Mouse (Mus musculus) kidney, postnatal 14 days (tissue): ENCODE measurements around the gene Treh.

Experiments used
- DNase-seq: peaks from one replicate; pipeline ENCODE4 v3.0.0; 2022; ENCODE audit warnings: mixed read lengths

The Treh gene

DNA sequence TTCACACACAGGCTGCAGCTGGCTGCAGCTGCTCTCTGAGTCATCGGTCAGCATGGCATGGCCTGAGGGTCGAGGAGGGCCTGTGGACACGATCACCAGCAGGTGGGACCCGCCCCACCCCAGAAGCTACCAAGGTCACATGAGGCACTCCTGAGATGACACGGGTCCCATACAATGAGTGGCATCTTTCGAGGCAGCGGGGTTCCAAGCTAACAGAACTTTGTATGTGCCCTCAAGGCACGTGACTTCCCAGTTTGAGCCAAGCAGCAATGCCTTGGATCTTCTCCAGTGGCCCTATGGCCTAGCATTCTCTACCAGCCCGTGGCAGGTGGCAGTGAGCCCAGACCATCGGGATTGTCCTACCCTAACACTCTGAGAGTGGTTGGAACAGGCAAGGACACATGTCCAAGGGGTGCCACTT is 44.8 kb downstream of the Treh start:
- DNase-seq = peak; percentile 77

DNA sequence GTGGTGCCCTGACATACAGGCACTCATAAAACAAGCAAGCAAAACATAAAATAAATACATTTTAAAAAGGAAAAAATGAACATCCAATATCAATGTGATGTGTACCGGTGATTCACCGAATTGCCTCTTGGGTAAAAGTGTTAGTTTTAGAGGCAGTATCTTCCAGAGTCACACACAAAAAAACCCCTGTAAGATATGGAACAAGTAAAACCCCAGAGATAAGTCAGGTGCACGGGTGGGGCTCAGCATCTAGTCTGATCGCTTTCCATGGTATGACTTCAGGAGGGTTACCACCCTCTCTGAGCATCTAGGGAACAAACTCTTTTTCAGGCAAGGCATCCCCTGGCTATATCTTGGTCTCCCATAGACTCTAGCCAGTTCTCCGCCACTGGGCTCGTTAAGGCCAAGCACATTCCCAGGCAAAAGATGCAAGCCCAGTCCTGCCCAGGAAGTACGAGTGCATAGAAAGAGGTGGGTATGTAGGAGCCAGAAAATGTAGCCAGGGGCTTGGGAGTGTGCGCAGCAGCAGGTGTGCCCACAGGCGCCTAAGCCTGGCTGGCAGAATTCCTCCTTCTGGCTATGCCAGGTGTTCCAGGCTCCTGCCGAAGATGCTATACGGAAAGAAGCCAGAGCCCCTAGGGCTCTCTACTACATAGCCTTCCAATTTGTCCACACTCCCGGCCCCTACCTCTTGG is 46.1 kb downstream of the Treh start:
- DNase-seq = no peak

DNA sequence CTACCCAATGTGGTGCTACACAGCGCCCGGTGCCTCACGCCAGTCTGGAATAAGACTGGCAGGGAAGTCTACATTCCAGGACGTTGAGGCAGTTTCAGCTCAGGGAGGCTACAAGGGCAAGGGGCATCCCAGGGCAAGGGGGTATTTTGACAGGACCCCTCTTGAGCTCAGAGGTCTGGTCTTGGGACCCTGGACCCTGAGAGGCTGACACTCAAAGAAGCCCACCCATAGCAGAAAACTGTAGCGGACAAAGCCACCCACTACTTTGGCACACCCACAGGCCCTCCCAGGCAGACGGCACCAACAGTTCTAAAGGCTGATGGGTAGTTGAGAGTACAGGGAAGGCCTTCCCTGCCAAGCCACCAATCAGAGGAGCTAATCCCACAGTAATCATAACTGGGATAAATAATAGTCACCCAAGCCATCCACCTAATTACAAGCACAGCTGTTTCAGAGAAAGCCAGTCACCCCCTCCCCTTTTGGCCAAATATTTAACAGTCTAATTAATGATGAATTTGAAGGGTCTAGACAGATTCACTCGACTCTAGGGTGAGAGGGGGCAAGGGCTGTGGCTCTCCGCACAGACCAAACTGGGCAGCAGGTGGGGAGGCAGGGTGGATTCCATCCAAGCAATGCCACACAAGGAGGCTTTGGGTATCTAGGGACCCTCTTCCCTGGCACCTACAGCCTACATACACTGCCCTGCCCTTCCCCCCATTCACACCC is 46.8 kb downstream of the Treh start:
- DNase-seq = no peak

DNA sequence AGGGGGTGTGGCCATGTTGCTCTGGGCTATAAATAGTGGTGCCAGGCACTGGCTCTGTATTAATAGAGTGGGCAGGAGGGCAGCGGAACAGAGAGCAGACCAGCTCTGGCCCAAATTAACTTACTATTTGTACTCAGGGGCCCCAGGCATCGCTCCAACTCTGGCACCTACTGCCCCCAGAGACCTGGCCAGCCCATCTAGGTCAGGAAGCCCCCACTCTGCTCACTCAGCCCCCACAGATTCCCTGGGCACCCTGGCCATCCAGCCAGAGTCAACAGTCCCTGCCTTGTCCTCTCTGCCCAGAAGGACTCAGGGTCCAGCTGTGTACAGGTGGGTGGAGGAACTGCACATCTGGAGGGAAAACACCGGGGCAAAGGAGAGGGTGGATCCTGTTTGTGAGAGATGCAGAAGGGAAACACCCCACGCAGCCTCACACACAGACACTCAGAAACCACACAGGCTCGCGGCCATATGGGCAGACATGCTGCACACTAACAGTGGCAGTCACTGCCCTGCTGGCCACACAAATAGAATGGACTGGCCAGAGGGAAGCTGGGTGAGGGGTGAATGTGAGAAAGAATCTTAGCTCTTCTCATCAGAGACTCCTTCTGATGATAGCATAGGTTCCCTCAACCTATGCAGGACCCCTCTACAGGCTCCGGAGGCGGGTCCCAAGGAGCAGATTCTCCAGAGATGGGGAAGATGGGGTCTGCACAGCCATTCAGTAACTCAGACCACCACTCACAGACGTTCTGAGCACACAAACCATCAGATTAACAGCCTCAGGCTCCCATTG is 47.5 kb downstream of the Treh start:
- DNase-seq = no peak

DNA sequence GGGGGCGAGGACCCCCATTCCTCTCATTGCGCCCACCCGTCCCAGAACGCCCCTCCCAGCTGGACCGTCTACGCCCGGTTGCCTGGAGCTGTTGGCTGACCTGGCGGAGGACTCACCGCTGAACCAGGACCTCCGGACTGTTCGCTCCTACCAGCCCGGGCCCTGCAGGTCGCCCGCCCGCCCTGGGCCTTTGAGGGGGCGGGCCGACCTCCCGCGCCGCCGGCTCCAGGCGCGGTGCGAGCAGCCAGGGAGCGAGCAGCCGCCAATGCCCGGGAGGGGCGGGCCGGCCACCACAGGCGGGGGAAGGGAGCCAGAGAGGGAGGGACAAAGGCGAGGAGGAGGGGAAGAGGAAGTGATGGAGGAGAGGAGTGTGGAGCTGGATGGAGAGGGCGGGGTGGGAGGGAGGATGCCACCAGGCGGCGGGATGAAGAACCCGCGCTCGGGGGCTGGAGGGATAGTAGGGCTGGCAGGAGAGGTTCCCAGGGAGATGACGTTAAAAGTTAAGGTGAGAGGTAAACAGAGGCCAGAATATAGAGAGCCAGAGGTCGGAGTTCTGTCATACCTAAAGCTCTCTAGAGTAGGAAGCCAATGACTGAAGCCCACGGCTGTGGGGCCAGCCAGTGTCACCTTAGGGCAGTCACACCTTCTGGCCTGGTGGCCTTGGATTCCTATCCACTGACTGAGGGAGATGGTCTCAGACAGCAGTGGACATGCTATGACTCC is 48.3 kb downstream of the Treh start:
- DNase-seq = peak; percentile 92

DNA sequence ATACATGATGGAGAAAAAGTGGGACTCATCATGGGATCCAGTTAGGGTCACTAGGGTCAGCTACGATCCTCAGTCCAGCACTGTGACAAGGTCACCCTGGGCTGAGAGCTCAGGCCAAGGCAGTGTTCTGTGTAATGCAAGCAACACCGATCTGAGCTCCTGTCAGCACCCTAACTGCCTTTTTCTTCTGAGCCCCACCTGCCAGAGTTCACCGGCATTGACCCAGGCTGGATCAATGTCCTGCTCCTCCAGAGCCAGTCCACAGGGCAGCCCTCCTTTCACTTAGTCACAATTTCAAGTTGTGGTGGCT is 48.8 kb downstream of the Treh start:
- no peak for DNase-seq

DNA sequence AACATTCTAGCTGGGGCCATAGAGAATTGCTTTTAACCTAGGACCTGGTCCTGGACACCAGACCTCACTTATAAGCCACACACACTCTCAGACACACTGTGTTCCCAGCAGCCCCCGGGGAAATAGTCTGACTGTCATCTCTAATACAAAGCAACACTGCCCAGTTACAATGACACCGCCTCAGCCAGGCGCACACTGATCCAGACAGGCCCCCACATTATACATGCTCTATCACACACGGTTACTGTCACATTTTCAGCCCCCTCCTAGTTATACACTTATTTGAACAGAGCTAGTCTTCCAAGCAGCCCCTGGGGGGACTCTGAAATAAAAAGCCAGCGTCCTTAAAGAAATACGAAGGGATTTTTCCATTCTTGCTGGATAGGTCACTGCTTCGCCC is 49.5 kb downstream of the Treh start:
- DNase-seq = no peak

DNA sequence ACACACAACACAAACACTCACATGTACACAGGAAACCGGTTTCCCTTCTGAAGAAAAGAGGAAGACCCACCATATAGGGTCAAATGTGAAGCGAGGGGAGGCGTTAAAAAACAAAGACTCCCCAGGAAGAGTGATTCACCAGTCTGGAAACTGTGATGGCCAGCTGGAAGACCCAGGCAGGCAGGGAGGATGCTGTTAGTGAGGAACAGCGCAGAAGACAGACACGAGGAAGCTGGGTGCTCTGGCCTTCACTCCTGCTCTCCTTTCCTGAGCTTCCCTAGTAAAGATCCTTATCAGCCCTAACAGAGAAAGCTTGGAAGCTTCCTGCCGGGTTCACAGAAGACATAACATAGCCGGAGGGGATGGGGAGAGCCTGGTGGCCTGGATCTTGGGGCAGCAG is 50.0 kb downstream of the Treh start:
- DNase-seq = peak; percentile 53

DNA sequence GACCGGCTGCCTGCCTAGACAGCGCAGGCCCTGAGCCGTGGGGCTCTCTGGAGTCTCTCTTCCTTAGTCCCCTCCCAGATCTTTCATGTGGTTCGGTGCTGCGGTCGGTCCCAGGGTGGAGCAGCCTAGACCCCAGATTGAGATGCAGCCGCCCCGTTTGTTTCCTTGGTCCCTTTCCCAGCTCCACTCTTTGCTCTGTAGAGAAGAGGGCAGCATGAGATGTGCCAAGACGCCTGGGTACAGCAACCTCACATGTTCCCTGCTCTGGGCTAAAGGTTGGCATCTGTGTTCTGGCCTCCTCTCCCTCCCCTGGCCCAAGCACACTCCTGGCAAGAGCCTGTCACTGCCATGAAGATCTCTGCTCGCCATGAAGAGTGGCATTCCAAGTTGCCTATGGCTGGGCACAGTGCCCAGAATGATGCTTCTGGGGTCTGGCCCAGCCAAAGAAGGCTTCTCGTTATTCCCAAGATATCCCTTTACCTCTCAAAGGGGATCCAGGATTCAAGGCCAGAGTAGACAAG is 50.5 kb downstream of the Treh start:
- DNase-seq = no peak

DNA sequence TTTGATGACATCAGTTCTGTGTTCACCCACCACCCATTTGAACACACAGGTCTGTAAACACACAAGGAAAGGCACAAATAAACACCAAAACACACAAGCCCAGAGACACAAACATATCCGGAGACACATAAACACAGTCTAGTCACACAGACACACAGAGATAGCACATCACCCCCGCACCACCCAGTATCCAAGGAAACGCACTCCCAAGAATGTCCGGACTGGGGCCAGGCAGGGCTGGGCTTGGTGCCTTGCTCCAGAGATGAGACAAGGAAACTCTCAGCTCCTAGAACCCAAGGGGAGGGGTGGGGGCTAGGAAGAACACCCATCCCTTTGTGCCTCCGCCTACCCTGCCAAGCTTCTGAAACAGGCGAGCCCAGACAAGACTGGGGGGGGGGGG is 51.2 kb downstream of the Treh start:
- peak; percentile 59 for DNase-seq

DNA sequence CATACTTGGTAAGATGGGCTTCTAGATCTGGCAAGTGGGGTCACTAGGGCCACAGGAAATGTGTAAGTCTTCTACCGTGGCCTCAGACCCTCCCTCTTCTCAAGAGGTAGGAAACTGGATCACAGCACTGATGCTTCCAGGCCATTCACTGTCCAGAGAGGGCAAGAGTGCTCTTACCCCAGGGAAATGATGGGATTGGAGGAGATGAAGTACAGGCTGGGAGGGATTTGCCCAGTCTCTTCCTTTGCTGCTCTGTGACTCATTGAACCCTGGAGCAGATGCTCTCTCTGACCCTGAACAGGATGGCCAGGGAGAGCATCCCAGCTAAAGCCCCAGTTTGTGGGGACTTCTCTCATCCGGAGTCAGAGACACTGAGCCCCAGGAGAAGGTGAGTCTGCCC is 51.6 kb downstream of the Treh start:
- no peak for DNase-seq

DNA sequence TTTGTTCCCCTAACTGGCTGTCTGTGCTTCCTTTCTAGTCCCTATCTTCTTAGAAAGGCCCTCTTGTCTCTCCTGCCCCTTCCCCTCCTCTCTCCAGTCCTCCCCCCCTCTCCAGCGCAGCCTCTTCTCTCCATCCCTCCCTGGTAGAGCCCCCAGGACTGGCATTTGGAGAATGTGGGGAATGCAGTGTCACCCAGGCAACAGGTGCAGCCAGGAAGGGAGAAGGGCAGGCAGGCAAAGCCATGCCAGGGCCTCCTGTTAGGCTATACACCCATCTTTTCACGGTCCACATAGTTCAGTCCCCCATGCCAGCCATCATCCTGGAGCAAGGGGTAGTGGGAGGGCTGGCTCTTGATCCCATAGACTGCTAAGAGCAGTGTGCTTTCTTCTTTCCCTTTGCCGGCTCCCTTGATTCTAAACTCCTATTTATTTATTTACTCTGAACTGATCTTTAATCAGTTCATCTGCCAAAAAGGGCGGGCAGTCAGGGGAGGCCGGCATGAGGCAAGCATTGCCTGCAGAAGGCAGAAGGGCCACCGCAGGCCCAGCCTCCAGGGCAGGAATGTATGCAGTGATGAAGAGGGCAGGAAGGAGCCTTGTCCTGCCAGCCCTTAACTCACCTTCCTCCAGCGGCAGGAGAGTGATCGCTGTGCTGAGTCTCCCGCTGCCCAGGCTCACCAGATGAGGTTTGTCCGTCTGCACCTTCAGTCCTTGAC is 53.6 kb downstream of the Treh start:
- peak; percentile 67 for DNase-seq

DNA sequence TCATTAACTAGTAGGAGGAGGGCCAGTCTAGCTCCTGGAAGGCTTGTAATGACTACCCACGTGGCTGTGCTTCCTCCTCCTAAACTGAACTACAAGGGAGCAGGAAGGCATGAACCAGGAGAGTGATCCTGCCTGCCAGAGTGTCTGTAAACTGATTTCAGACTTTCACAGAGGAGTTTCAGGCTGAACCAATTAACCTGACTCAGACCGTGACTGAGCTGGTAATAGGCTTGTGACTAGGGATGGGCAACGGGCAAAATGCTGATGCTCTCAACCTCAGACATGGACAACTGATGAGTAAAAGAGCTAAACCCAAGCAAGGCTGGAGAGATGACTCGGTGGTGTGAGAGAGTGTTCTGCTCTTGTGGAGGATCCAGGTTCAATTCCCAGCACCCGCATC is 54.4 kb downstream of the Treh start:
- DNase-seq = no peak

DNA sequence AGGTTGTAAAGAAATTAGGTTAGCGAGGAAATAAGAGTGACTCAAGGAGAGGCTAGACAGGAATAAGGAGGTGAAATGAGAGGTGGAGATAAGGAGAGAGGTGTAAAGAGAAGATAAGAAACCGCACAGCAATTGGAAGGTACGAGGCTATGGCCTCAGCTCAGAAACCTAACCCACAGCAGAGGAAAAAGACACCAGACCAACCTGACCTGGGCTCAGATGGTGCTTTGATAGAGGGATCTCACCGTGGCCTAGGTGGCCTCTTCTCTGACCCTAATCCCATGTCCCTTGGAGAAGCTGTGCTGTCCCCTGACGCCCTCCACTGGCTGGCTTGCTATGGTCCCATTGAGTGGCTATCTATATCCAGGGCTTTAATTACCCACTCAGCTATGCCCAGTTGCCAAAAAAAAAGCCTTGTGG is 59.1 kb downstream of the Treh start:
- no peak for DNase-seq

DNA sequence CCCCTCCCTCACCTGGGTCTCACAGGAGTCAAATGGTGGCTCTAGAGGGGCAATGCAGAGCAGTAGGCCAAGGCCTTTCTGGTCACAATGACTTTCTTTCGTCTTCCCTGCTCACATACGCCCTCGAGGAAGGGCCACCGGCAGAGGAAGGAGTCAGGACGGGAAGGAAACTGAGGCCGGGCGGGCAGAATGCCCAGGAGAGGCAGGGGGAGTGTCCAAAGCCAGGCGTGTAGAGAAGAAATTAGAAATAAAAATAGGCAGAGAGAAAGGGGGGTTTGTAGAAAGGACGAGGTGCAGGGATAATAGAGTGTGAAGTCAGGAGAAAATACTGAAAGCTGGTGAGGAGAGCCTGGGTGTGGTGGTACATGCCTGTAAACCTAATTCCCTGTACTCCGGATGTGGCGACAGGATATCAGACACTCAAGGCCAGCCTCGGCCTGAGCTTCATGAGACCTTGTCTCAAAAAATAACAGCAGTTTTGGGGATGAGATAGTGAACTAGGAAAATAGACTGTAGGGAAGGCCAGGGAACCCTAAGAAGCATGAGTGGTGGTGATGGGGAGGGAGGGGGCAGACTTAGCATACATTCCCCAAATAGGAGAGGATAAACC is 60.0 kb downstream of the Treh start:
- DNase-seq = peak; percentile 54

DNA sequence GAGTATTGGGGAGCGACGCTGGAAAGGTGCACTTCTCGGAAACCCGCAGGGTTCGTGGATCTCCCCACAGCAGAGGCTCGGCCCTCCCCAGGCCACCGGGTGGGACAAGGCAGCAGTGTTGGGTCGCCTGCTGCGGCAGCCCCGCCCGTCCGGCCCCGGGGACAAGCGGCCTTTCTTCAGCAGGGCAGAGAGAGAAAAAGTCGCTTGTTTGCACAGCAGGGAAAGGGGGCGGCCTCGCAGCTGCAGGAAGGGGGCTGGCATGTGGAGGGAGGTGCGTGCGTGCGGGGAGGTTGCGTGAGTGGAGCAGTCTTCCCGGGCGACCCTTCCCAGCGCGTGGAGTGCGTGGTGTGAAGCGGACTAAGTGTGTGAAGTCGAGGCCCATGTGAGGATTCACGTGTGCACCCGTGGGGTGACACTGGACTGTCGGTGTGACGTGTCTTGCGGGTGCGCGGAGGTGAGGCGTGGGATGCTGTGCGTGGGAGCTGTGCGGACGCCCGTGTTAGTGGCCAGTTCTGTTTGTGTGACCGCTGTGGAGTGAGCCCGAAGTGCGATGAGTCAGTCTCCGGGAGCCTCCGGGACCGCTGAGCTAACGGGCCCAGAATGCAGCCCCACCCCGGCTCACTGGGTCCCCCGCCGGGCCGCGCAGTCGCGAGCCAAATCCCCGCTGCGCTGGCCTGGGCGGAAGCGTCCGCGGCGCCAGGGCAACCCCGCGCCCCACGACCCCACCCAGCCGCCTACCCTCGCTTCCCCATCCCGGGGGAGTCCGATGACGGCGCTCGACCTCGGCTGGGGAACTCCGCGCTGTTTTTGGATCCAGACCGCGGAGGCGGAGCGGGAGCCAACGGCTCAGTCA is 60.9 kb downstream of the Treh start:
- peak; percentile 74 for DNase-seq

DNA sequence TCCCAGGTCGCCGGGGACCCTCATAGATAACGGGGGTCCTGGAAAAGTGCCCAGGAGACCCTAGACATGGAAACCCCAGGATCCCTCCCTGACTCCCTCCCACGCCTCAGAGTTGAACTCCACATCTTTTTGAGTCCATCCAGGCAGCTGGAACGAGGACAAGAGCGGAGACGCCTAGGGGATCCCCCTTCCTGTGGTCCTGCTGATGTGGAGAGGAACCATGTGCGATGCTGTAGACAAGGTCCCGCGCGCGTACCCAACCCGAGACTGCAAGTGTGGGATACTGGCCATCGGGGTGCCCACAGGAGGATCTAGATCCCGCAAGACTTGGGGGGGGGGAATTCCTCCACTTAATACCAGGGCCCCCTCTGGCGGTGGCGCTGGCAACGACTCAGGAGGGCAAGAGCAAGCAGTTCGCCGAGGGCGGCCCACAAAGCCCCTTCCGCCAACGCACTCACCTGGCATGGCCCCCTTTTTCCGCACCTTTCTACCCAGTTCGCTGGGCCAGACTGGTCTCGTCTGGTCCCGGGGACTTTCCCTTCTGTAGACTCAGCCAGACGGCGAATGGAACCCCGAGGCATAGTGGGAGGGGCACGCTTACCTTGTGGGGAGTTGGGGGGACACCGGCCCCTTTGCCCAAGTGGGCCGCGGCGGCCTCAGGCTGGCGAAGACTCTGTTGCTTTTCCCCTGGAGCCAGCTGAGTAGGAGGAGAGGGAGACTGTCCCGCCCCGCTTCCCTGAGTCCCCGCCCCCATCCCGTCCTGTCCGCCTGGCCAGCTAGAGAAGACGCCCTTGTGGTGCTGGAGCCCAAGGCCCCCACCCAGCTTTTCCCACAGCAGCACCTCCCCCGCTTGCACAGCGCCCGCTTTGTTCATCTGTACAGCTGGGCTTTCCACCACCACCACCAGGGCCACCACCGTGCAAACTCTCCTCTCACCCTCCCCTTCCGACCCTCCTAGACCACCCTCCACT is 61.8 kb downstream of the Treh start, which contains the start of gene Phldb1:
Phldb1 (minus strand) TSS at position 675 of the 971 bp plus-strand sequence.
- peak; percentile 86 for DNase-seq

DNA sequence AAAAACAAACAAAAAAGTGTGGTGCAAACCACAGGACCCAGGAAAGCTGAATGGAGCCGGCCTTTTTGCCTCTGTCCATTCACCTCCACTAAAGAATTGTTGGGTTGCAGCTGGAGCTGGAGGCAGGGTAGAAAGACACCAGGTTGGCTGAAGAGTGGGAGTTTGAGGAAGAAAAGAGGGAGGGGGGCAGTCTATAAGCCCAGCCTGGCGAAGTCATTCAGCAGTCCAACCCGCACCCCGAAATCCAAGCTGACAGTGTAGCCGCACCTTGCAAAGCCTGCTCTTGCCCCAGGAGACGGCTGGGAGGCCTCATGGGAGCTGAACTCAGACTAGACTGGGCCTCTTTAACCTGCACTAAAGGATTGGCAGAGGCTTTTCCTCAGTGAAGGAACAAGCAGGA is 62.9 kb downstream of the Treh start:
- DNase-seq = peak; percentile 30
